Mouse (Mus musculus) urinary bladder, adult 2 months (tissue): ENCODE data around the gene Zbtb5. TPM values are rescaled to one million over a fixed set of nuclear protein-coding genes. Genes with fewer than 3 reads are reported as not detected.
"Not testable (repeated sequence)": the region's sequence is repeated elsewhere in the genome, so short reads cannot be mapped to it uniquely, and the experiment has no call there.

ENCODE experiments used
- DNase-seq: peaks from one replicate; pipeline ENCODE4 v3.0.0; 2022; ENCODE audit warnings: low spot score
- polyA plus RNA-seq: library from polyadenylated mRNA; depleted of rRNA; stranded (reverse); fragments of >200 nt; gene quantifications from 2 replicates; pipeline ENCODE4 v1.2.3, GENCODE M21; 2012; rRNA removed

Gene Zbtb5
- polyA plus RNA-seq, 1 experiment = 8.6 TPM

DNA sequence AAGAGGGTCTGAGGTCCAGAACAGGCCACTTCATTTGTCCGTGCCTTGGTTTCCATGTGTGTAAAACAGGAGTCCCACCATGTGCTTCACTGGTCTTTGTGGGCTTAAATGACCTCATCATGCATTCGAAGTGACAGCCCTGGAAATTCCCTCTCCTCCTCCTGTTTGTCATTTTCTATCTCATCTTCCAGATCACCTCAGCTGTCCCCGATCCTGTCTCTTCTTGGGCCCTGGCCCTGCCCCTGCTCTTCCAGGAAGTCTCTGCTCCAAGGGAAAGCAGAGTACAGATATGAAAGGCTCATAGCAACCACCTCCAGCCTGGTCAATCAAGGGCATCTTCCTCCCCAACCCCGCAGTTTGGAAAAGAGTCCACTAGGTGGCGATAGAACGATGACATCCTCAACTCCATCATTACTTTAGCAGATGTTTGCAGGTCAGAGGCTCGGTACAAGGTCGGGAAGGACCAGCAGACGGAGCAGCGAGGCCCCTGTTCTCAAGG is 41.6 kb downstream of the Zbtb5 start:
- DNase-seq = no peak

DNA sequence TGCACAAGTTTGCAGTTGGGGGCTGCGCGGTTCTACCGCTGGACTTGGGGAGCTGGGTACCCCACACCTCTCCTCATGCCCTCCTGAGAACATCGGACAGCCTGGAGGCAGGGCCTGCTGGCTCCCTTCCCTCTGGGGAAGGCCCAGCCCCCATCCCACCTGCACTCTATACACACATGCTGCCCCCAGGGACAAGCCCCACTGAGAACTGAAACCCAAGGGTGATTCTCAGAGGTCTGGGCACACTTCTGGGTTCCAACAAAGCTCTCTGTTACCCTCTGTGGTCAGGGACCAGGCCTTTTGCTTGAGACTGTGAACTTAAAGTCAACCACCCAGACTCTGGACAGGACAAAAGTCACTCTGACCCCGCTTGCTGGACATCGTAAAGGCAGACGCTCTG is 42.2 kb downstream of the Zbtb5 start:
- DNase-seq = no peak

- DNase-seq = no peak
Measured at GRCm38 (mm10) chr4:44967402-44967801, 44.8 kb downstream of the Zbtb5 start.

DNA sequence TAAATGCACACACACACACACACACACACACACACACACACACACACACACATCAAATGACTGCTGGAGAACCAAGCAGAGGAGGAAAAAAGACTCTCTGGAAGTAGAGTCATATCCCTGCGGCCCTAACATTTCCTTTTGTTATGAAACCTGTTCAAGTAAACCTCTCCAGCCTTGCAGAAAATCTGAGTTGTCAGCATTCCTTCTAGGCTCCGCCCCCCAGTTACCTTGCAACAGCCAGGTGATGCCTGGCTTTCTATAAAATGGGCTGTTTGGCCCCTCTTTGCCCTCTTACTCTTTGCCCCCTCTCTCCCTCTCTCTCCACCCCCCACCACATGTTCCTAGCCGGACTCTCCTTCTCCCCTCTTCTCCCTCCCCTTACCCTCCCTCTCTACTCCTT is 46.5 kb downstream of the Zbtb5 start:
- no peak for DNase-seq

- no peak for DNase-seq
Measured at GRCm38 (mm10) chr4:44965175-44965574, 47.0 kb downstream of the Zbtb5 start.

GRCm38 (mm10) chr4:44963156-44963555 is 49.1 kb downstream of the Zbtb5 start:
- no peak for DNase-seq

DNA sequence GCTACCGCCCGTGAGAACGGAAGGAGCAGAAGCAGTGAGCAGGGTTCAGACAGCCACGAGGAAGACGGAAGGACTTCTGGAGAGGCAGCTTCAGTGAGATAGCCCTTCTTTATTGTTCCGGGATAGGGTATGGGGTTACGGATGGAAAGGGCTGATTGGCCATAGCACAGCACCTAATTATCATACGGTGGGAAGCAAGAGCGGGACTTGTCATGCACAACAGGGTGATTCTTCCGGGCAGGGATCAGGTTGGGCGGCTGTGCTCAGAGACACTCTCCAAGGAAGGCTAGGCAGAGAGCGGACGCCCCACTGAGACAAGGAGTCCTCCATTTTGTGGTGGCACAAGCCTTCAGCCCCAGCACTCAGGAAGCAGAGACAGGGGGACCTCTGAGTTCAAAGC is 53.0 kb downstream of the Zbtb5 start:
- no peak for DNase-seq

- no peak for DNase-seq
Measured at GRCm38 (mm10) chr4:44958776-44959175, 53.4 kb downstream of the Zbtb5 start.

DNA sequence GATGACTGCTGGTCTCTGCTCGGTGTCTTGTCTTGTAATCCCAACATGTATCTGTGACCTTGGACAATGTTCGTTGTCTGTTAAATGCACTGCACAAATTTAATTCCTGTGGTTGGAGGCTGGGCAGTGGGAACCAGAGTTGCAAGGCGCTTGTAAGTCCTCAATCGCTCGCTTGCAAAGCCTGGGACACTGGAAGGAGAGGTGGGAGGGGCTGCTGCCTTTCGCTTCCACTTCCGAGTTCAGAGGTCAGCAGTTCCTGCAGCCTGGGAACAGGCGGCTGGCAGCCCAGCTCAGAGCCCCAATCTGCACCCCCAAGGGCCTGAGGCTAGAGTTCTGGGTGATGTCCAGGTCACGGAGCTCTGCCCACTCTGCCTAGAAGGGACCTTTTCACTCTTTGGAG is 59.2 kb downstream of the Zbtb5 start:
- DNase-seq = no peak

DNA sequence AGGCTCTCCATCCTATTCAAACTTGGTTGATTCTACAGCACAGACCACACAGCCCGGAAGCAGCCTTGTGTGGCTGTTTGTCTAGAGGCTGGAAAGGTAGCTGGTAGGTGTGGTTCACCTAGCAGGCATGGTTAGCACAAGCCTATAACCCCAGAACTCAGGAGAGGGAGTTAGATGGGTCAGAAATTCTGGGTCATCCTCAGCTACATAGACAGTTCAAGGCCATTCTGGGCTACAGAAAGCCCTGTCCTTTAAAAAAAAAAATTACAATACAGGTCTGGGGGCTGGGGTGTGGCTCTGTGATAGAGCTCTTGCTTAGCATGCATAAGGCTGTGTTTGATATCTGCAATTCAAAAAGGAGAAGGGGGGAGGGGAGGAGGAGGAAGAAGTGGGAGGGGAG is 63.9 kb downstream of the Zbtb5 start:
- no peak for DNase-seq

- no peak for DNase-seq
Measured at GRCm38 (mm10) chr4:44947464-44947863, 64.7 kb downstream of the Zbtb5 start.

DNA sequence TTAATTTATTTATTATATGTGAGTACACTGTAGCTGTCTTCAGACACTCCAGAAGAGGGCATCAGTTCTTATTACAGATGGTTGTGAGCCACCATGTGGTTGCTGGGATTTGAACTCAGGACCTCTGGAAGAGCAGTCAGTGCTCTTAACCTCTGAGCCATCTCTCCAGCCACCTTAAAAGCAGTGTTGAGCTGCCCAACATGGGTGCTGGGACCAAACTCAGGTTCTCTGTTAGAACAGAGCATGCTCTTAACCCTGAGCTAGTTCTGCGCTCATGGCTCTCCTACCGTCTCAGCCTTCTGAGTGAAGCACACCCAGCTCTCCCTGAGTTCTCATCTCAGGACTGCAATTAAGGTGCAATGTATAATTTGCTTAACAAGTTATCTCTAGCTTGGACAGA is 66.1 kb downstream of the Zbtb5 start:
- DNase-seq = not testable (repeated sequence)

DNA sequence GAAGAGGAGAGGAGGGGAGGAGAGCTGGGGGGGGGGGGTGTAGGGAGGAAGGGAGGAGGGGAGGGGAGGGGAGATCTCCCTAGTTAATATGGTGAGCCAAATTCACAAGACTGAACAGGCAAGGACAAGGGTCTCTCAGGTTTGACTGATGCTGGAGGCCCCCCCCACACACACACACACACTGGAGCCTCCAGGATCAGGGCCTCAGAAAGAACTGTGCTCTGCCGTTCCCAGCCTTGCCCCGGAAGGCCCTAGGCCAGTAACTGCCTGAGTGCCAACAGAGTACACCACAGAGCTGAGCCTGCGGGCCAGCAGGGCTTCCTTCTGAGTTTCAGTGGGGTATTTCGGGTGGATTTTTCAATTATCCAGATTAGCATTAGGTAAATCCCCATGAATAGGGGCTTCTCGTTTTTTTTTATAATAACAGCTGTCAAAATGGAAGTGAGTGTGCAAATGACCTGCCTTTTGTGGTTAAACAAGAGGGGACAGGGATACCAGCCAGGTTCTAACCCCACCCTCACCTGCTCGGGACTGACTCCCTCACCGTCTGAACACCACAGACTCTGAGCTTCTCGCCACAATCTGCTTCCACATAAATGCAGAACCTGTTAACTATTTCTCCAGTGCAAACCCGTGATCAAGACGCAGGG is 67.7 kb downstream of the Zbtb5 start:
- DNase-seq = no peak

DNA sequence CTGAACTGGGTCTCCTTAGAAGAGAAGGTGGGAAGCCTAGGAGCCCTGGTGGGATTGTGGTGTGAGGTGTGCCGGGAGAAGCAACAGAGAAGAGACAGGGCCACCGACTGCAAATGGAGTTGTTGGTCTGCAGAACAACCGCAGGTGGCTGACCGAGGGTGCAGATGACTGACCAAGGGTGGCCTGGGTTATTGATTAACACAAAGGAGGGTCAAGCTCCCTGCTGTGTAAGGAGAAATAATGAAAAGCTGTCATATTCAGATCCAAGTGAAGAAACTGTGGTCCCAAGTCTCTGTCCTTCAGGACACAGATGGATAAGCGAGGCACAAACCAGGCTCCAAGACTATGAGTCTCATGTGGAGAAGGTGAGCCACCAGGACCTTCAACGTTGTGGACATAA is 68.7 kb downstream of the Zbtb5 start:
- DNase-seq = no peak

DNA sequence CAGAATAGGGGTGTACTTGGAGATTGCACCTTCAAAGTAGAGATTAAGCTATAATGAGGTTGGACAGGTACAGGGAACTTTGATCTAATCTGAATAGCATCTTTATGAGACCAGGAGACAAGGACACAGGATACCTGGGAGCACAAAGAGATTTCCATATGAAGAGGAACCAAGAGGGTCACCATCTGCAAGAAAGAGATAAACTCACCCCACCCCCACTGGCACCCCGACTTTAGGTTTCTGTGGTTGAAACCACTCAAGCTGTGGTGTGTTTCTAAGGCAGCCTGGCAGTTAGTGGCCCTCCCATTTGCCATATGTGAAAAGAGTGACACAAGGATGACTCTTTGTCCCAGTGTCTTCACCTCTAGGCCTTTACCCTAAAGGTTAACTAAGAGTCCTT is 70.0 kb downstream of the Zbtb5 start:
- no peak for DNase-seq

Other genes starting within 250 kb of the Zbtb5 start
- 34.9 and 38.4 TPM in 2 replicates for gene Grhpr, start 31.0 kb downstream of the Zbtb5 start, polyA plus RNA-seq
- gene Polr1e, start 6.2 kb upstream of the Zbtb5 start, polyA plus RNA-seq = 14.1 and 17.2 TPM in 2 replicates
- 10.4 and 11.1 TPM in 2 replicates for gene Fbxo10, start 72.2 kb upstream of the Zbtb5 start, polyA plus RNA-seq
- 116 and 146 TPM in 2 replicates for gene Tomm5, start 95.7 kb upstream of the Zbtb5 start, polyA plus RNA-seq
- gene Frmpd1, start 172.5 kb upstream of the Zbtb5 start, polyA plus RNA-seq = 0.19 and 0.25 TPM in 2 replicates